Mouse (Mus musculus): ENCODE data around the gene BC052040.

BC052040 gene

DNA sequence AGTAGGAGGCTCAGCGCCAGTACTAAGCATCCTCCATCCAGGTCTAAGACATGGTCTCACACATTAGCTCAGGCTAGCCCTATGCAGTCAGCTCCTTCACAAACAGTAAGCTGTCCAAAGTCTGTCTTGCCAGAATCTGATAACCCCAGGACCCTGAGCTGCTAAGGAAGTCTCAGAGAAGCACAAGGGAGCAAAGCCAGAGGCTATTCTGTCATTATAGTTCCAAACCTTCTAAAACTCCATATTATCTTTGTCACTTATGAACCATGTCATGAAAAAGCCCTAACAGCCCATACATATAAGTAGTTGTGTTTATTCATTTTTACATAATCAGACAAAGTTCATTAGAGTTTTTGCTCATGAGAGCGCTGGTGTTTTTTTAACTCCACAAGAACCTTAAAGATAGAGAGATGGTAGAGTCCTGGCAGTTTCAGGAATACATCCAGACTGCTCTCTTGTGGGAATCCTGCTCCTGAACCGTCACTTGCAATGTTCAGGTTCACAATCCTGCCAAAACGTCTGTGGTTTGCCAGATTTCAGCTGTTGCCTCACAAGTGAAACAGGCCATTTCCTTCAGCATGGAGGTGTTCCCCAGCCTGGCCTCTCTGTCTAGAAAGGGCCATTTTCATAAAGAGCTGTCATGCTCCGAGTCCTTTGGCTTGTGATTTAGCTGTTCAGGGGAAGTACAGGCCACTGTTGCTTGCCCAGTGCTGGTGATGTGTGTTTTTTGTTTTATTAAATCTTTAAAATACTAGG is 192.8 kb downstream of the BC052040 start:
- no peak for DNase-seq

DNA sequence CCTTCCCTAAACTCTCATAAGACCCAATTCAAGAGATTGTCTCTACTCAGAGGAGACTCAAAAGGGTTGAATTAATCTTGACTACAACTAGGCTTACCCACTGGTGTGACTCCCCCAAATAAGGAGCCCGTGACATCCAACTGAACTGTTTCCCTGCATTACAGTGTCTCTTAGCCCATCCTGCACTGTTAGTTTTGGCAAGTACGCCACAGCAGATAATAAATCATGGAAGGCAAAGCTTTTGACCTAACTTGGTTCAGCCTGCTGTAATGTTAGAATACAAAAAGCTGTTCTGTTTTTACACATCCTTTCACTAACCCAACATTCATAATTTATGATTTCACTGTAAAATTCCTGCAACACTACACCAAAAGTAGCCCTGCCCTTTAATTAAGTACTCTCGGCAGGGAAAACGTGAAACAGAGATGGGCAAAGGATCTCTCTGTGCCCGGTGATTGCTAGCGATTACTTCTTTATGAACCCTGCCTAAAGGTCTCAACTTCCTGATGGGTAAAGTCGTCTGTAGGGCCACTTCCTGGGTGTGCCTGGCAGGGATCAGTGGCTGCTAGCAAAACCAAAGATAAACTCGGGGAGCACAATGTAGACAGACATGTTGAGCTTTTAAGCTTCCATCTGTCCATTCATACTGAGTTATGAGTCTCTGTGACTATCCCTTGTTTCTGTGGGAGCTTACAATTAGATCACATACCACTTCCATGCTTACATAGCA is 194.1 kb downstream of the BC052040 start:
- DNase-seq, result no peak

DNA sequence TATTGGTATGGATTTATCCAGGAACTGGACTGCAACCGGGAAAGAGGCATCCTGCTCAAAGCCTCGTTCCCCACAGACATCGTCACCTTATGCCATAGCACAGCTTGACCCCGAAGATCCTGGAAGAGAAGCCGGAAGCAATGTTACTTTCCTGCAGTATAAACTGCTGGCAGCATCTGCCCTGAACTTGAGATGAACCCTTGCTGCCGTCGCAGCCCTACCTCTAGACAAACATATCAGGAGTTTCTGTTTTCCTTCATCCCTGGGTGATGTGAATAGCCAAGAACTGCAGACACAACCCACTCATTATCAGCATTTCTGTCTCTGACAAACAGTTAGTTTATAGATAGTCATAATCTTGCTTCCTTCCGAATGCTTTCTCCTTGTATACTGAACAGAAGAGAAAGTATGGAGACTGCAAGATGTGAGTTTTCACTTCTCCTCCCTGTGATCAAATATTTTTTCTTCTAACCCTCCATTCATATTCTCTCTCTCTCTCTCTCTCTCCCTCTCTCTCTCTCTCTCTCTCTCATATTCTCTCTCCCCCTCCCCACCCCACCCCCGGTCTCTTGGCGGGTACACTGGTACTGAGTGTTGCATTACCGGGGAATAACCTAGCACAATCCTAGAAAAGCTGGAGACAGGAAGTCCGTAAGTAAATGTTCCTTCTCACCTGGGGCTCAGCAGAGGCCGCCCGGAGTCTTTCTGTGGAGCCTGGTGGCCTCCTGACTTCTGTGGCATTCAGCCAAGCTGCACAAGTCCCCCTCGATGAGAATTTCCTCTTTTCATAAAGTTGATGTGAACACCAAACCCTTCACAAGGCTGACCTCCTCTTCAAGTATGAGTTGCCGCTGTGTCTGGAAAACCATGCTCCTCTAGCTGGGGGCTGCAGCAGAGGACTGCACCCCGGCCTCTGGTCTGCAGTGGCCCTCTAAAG is 195.7 kb downstream of the BC052040 start:
- DNase-seq, result no peak

DNA sequence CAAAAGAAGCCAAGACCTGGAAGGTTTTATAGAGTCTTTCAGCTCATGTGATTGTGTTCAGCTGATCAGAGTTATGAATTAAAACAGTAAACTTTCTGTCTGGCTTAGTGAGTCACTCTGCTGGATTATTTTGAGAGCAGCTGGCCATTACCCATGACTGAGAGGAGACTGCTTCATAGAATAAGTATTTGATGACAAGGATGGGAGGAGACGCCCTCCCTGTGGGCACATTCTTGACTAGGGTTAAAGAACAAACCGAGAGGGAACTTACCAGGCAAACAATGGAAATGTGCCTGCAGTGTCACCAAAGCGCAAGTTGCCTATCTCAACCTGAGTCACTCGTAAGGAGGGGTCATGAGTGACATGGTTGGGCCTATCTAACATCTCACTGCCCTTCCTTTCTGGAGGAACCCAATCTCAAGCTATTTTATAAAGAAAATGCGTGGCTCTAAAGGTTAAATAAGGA is 199.1 kb downstream of the BC052040 start:
- DNase-seq, result no peak

DNA sequence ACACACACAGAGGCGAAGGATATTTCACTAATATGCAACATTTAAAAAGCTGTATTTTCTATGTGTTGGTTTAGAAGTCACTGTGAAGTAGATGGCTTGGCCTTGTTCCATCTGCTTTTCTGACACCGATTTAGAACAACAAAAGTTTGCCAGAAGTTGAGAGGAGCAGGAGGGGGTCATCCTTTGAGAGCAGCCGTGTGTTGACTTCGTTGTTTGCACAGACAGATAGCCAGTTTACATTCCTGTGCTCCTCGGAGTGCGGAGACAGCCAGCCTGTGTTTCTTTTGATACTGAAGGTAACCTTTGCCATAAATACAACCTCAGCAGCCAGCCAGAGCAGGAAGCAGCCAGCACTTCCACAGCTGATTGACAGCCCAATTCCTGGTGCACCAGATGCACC is 204.2 kb downstream of the BC052040 start:
- no peak for DNase-seq

DNA sequence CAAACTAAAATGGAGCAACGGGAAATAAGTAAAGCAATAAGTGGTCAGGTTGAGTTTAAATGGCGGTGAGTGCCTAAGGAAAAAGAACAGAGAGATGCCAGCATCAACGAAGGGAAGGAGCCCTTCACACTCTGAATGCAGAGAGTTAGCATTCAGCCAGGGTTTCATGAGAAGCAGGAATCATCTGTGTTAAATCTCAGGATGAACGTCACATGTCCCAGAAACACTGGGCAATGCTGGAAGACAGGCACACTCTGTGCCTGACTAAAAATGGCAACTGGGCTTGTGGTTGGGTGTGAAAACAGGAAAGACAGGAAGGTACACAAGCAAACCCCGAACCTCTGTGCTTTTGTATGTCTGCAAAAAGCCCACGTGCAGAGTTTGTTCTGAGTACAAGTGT is 217.3 kb downstream of the BC052040 start:
- DNase-seq, result no peak

DNA sequence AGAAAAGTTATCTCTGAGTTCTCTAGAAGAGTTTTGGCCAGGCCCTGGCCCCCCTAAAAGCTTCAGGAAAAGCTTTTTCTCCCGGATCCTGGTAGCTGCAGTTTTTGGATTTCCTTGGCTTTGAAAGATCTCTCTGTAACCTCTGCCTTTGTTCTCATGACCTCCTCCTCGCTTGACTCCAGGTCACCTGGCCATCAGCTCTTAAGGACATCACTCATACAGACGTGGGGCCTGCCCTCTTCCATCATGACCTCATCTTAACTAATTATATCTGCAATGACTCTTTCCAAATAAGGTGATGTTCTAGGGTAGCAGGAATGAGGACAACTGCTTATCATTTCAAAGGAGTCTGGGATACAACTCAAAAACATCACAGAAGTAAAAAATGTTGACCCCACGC is 226.9 kb downstream of the BC052040 start:
- DNase-seq, result no peak

DNA sequence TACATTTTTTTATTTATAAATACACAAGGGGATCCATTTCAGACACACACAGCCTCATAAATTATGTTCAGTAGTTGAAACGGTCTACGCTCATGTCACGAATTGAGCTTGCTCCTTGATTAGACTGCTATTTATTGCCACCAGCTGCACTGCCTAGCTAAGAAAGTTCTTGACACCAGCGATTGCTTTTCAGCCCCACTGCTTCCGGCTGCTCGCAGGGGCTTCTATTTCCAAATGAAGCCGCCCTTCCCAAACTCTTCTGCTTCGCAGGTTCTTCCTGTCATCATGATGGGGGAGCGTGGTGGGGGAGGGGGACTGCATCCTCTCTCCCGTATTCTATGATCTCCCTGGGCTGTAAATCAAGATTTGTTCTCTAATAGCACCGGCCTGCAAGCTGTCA is 231.8 kb downstream of the BC052040 start:
- no peak for DNase-seq

DNA sequence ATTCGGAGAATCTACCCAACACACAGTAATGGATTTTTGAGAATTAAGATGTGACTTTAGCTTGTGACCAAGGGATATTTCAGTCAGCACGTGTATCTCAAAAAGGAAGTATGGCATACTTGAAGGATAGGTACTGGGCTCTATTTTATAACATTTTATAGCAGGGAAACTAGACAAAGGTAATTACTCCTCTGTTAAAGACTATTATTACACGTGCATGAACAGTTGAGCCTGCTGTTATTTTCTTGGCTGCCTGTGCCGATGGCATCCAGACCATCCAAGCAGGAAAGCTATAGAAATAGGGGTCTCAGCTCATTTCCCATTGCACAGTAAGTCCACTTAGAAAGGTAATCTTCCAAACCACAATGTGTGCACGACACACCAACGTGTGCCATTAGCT is 232.2 kb downstream of the BC052040 start:
- no peak for DNase-seq

DNA sequence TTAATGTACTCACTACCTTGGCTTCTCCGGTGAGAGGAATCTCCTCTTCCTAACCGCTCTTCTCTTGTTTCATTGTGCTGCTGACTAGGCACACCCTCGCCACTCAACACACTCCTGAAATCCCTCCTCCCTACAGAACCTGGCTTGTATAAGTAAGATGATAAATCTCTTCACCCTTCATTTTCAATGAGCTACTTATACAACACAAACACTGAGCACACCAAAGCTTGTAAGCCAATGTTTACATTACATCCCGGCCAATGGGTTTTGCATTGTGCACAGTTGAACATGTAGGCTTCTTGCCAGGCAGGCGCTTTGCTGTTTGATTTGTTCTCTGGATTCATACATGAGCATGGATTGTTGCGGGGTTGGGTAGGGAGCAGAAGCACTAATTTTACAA is 236.4 kb downstream of the BC052040 start:
- DNase-seq, result no peak

DNA sequence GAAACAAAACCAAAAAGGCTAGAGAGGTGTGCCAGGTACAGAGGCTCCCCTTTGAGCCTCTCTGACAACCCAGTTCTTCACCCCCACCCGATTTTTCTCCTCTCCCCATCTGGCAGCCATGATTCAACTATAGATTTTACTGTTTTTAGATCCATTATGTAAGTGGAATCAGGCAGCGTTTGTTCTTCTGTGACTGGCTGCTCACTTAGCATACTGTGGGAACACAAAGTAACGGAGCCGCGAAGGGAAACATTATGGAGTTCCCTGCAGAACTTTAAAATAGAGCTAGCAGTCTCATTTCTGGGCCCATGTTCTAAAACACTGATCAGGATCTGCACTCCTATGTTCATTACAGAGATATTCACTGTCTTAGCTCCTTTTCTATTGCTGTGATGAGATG is 240.8 kb downstream of the BC052040 start:
- peak; percentile 52 for DNase-seq

Measured in layer of hippocampus, adult 9-11 months (tissue).